Mouse (Mus musculus) hindbrain, embryonic 13.5 days (tissue): Measurements from ENCODE around the gene Rab3c. TPM values are rescaled to one million over a fixed set of nuclear protein-coding genes. Genes with fewer than 3 reads are reported as not detected.

Experiments used
- ATAC-seq: fragments of 200-750 bp; cut with Nextera tagmentation; 2 replicates; pipeline ENCODE4 v1.8.0; 2017; ENCODE audit warnings: moderate TSS enrichment; ENCODE audit not compliant: low FRiP score
- H3K27ac ChIP-seq: fragments of 300-500 bp; sonication (generic); 2 replicates; pipeline ENCODE4 v1.5.1; 2015; ENCODE audit warnings: inconsistent platforms, mild to moderate bottlenecking, moderate library complexity
- H3K27me3 ChIP-seq: fragments of 300-500 bp; sonication (generic); 2 replicates; pipeline ENCODE4 v1.6.1; 2015; ENCODE audit warnings: mild to moderate bottlenecking, inconsistent platforms
- H3K36me3 ChIP-seq: fragments of 300-500 bp; sonication (generic); 2 replicates; pipeline ENCODE4 v1.6.1; 2015; ENCODE audit warnings: mild to moderate bottlenecking, inconsistent platforms
- H3K4me1 ChIP-seq: fragments of 300-500 bp; sonication (generic); replicated peaks from 2 replicates; pipeline ENCODE4 v1.6.1; 2015; ENCODE audit warnings: inconsistent platforms
- H3K4me2 ChIP-seq: fragments of 300-500 bp; sonication (generic); 2 replicates; pipeline ENCODE4 v1.6.1; 2015; ENCODE audit warnings: inconsistent platforms, mild to moderate bottlenecking, moderate library complexity
- H3K4me3 ChIP-seq: fragments of 300-500 bp; sonication (generic); 2 replicates; pipeline ENCODE4 v1.5.1; 2015; ENCODE audit warnings: mild to moderate bottlenecking, inconsistent platforms
- H3K9ac ChIP-seq: fragments of 300-500 bp; sonication (generic); 2 replicates; pipeline ENCODE4 v1.6.1; 2015; ENCODE audit warnings: mild to moderate bottlenecking, inconsistent platforms
- H3K9me3 ChIP-seq: fragments of 300-500 bp; sonication (generic); 2 replicates; pipeline ENCODE4 v1.6.1; 2016; ENCODE audit warnings: inconsistent platforms
- WGBS: fragments of 180-500 bp; shearing (Covaris S2); methylation state at CpG from one replicate; pipeline ENCODE4 v1.1.7; 2015; 5-methylcytosine and 5-hydroxymethylcytosine counted together
- polyA plus RNA-seq: library from polyadenylated mRNA; unstranded; fragments of >200 nt; fragmentation: Nextera tagmentation; extraction: Ambion mirVana; gene quantifications from 2 replicates; pipeline ENCODE4 v1.2.1, GENCODE M21; 2015

Rab3c gene
- polyA plus RNA-seq: 208 and 212 TPM in 2 replicates

GRCm38 (mm10) chr13:110280563-110281144 is at the start of gene Rab3c:
Rab3c (minus strand) TSS chr13:110280996.
- ATAC-seq: peak; percentile 65
- H3K4me1 ChIP-seq: peaks cover 7% of the 10 kb centered on the region
- H3K9ac ChIP-seq: peak within 1 kb of the TSS; percentile 82
- peak within 1 kb of the TSS; percentile 55 for H3K4me3 ChIP-seq
- peak within 1 kb of the TSS; percentile 95 for H3K27ac ChIP-seq
- no peaks in the 10 kb centered on the region for H3K27me3 ChIP-seq
- H3K36me3 ChIP-seq: no peaks in the 10 kb centered on the region
- H3K4me2 ChIP-seq: peak within 1 kb of the TSS; percentile 66
- under 1% methylated on average over 20 of the region's 20 CpGs for WGBS
- no peaks in the 10 kb centered on the region for H3K9me3 ChIP-seq

- H3K36me3 ChIP-seq: no peaks in the 10 kb centered on the region
- ATAC-seq: no peak
- no peaks in the 10 kb centered on the region for H3K4me1 ChIP-seq
- no peaks in the 10 kb centered on the region for H3K27me3 ChIP-seq
- H3K4me3 ChIP-seq: no peak overlapping the region
- H3K27ac ChIP-seq: no peak overlapping the region
- H3K4me2 ChIP-seq: no peak overlapping the region
- H3K9ac ChIP-seq: no peak overlapping the region
- no peaks in the 10 kb centered on the region for H3K9me3 ChIP-seq
- 70% methylated on average over 4 of the region's 4 CpGs for WGBS
Observed at GRCm38 (mm10) chr13:110318746-110319145, 38.0 kb upstream of the Rab3c start.

GRCm38 (mm10) chr13:110307188-110307587 is 26.4 kb upstream of the Rab3c start:
- no peak overlapping the region for H3K27ac ChIP-seq
- no peak for ATAC-seq
- H3K4me2 ChIP-seq: no peak overlapping the region
- no peaks in the 10 kb centered on the region for H3K9me3 ChIP-seq
- 90% methylated on average over 5 of the region's 5 CpGs for WGBS
- H3K4me3 ChIP-seq: no peak overlapping the region
- no peak overlapping the region for H3K9ac ChIP-seq
- H3K36me3 ChIP-seq: no peaks in the 10 kb centered on the region
- H3K27me3 ChIP-seq: no peaks in the 10 kb centered on the region
- H3K4me1 ChIP-seq: no peaks in the 10 kb centered on the region

GRCm38 (mm10) chr13:110297112-110297511 is 16.3 kb upstream of the Rab3c start:
- Histone ChIP-seq H3K4me2 (no peak overlapping the region), H3K9ac (no peak overlapping the region), H3K27ac (no peak overlapping the region), H3K27me3 (no peaks in the 10 kb centered on the region), H3K4me1 (no peaks in the 10 kb centered on the region), H3K4me3 (no peak overlapping the region), H3K9me3 (no peaks in the 10 kb centered on the region), H3K36me3 (no peaks in the 10 kb centered on the region)
- 71% methylated on average over 4 of the region's 4 CpGs for WGBS
- no peak for ATAC-seq

- WGBS: 85% methylated on average over 3 of the region's 3 CpGs
- H3K27ac ChIP-seq: no peak overlapping the region
- H3K36me3 ChIP-seq: no peaks in the 10 kb centered on the region
- no peaks in the 10 kb centered on the region for H3K27me3 ChIP-seq
- no peak overlapping the region for H3K4me2 ChIP-seq
- no peak overlapping the region for H3K9ac ChIP-seq
- H3K9me3 ChIP-seq: no peaks in the 10 kb centered on the region
- no peak for ATAC-seq
- H3K4me3 ChIP-seq: no peak overlapping the region
- H3K4me1 ChIP-seq: no peaks in the 10 kb centered on the region
Observed at GRCm38 (mm10) chr13:110288499-110288898, 7.7 kb upstream of the Rab3c start.

GRCm38 (mm10) chr13:110283781-110284180 is 3.0 kb upstream of the Rab3c start:
- H3K36me3 ChIP-seq: no peaks in the 10 kb centered on the region
- H3K27me3 ChIP-seq: no peaks in the 10 kb centered on the region

GRCm38 (mm10) chr13:110280028-110280562 is 701 bp downstream of the Rab3c start:
- H3K27me3 ChIP-seq: no peaks in the 10 kb centered on the region
- ATAC-seq: peak; percentile 99
- WGBS: 0% methylated on average over 24 of the region's 24 CpGs

More at GRCm38 (mm10) chr13:110283781-110284180, 3.0 kb upstream of the Rab3c start:
- ATAC-seq: no peak
- Histone ChIP-seq H3K9ac (no peak overlapping the region), H3K9me3 (no peaks in the 10 kb centered on the region), H3K27ac (no peak overlapping the region), H3K4me3 (no peak overlapping the region), H3K4me1 (peaks cover 7% of the 10 kb centered on the region), H3K4me2 (no peak overlapping the region)
- WGBS: 66% methylated on average over 4 of the region's 4 CpGs

GRCm38 (mm10) chr13:110278976-110279736 is 1.6 kb downstream of the Rab3c start:
- Histone ChIP-seq H3K9me3 (no peaks in the 10 kb centered on the region), H3K9ac (peak overlapping the region; percentile 82), H3K27me3 (no peaks in the 10 kb centered on the region), H3K4me2 (peak overlapping the region; percentile 66), H3K27ac (peak overlapping the region; percentile 95), H3K36me3 (no peaks in the 10 kb centered on the region), H3K4me3 (peak overlapping the region; percentile 55), H3K4me1 (peaks cover 7% of the 10 kb centered on the region)
- WGBS: 43% methylated on average over 9 of the region's 9 CpGs
- no peak for ATAC-seq

More at GRCm38 (mm10) chr13:110280028-110280562, 701 bp downstream of the Rab3c start:
- Histone ChIP-seq H3K4me3 (peak overlapping the region; percentile 55), H3K36me3 (no peaks in the 10 kb centered on the region), H3K4me2 (peak overlapping the region; percentile 66), H3K27ac (peak overlapping the region; percentile 95), H3K9ac (peak overlapping the region; percentile 82), H3K9me3 (no peaks in the 10 kb centered on the region), H3K4me1 (peaks cover 7% of the 10 kb centered on the region)

GRCm38 (mm10) chr13:110277709-110278108 is 3.1 kb downstream of the Rab3c start:
- Histone ChIP-seq H3K4me2 (peak overlapping the region; percentile 49), H3K36me3 (no peaks in the 10 kb centered on the region), H3K27me3 (no peaks in the 10 kb centered on the region), H3K4me1 (peaks cover 7% of the 10 kb centered on the region), H3K9ac (no peak overlapping the region), H3K27ac (no peak overlapping the region), H3K4me3 (peak overlapping the region; percentile 32; the same call in 1 of the 2 replicates), H3K9me3 (no peaks in the 10 kb centered on the region)
- ATAC-seq: no peak

GRCm38 (mm10) chr13:110275471-110275870 is 5.3 kb downstream of the Rab3c start:
- no peaks in the 10 kb centered on the region for H3K36me3 ChIP-seq
- H3K4me1 ChIP-seq: no peaks in the 10 kb centered on the region; the same call in 1 of the 2 replicates
- H3K27me3 ChIP-seq: no peaks in the 10 kb centered on the region
- H3K4me2 ChIP-seq: no peak overlapping the region
- H3K9me3 ChIP-seq: no peaks in the 10 kb centered on the region
- 90% methylated on average over 3 of the region's 3 CpGs for WGBS
- no peak overlapping the region for H3K27ac ChIP-seq
- ATAC-seq: no peak
- no peak overlapping the region for H3K4me3 ChIP-seq
- no peak overlapping the region for H3K9ac ChIP-seq

- Histone ChIP-seq H3K4me3 (no peak overlapping the region), H3K36me3 (peaks cover 31% of the 10 kb centered on the region), H3K4me1 (peaks cover 21% of the 10 kb centered on the region), H3K9ac (no peak overlapping the region), H3K27ac (peak overlapping the region; percentile 45; the same call in 1 of the 2 replicates), H3K27me3 (no peaks in the 10 kb centered on the region), H3K9me3 (no peaks in the 10 kb centered on the region), H3K4me2 (no peak overlapping the region)
- no peak for ATAC-seq
- 56% methylated on average over 1 of the region's 1 CpGs for WGBS
Observed at GRCm38 (mm10) chr13:110260649-110261048, 20.1 kb downstream of the Rab3c start.

- H3K4me3 ChIP-seq: no peak overlapping the region
- H3K4me1 ChIP-seq: peaks cover 7% of the 10 kb centered on the region
- no peaks in the 10 kb centered on the region for H3K27me3 ChIP-seq
- no peak for ATAC-seq
- no peak overlapping the region for H3K4me2 ChIP-seq
- no peak overlapping the region for H3K27ac ChIP-seq
- WGBS: 93% methylated on average over 5 of the region's 5 CpGs
- H3K9ac ChIP-seq: no peak overlapping the region
- H3K9me3 ChIP-seq: no peaks in the 10 kb centered on the region
- H3K36me3 ChIP-seq: peaks cover 13% of the 10 kb centered on the region
Observed at GRCm38 (mm10) chr13:110251453-110251852, 29.3 kb downstream of the Rab3c start.
